Mouse (Mus musculus): Measurements from ENCODE around the gene Olfr520. TPM values are rescaled to one million over a fixed set of nuclear protein-coding genes. Genes with fewer than 3 reads are reported as not detected.
A peak's percentile ranks its signal among the peaks of the same experiment; 100 is the strongest.
"Not testable (repeated sequence)": the region's sequence is repeated elsewhere in the genome, so short reads cannot be mapped to it uniquely, and the experiment has no call there.

Olfr520 gene
- not detected in 2 replicates for polyA plus RNA-seq (2015; fragmentation: Nextera tagmentation; extraction: Ambion mirVana)

- no peak within 1 kb of the TSS for H3K4me3 ChIP-seq
- WGBS: 94% methylated on average over 2 of the region's 2 CpGs
- no peaks in the 10 kb centered on the region for H3K27me3 ChIP-seq
- no peak within 1 kb of the TSS for H3K4me2 ChIP-seq (replicated peaks)
- H3K4me1 ChIP-seq: no peaks in the 10 kb centered on the region
- H3K36me3 ChIP-seq: no peaks in the 10 kb centered on the region
- H3K9me3 ChIP-seq: peaks cover 7% of the 10 kb centered on the region; the same call in 1 of the 2 replicates
- no peak for ATAC-seq (replicated peaks)
- no peak within 1 kb of the TSS for H3K9ac ChIP-seq (replicated peaks)
- H3K27ac ChIP-seq (replicated peaks): no peak within 1 kb of the TSS
Observed at GRCm38 (mm10) chr7:99729973-99730372, at the start of gene Olfr520. TSS of gene Olfr520 (plus strand) at chr7:99730273.

GRCm38 (mm10) chr7:99680771-99681170 is 49.3 kb upstream of the Olfr520 start:
- WGBS: 81% methylated on average over 5 of the region's 5 CpGs
- Histone ChIP-seq H3K9me3 (no peaks in the 10 kb centered on the region), H3K9ac (replicated peaks) (no peak overlapping the region), H3K27me3 (no peaks in the 10 kb centered on the region), H3K4me2 (replicated peaks) (no peak overlapping the region), H3K4me3 (no peak overlapping the region), H3K36me3 (no peaks in the 10 kb centered on the region), H3K27ac (replicated peaks) (no peak overlapping the region), H3K4me1 (0 out of 2 replicates have a peak, but pooled peaks cover 3% of the 10 kb centered on the region)
- ATAC-seq (replicated peaks): no peak

GRCm38 (mm10) chr7:99684086-99684485 is 46.0 kb upstream of the Olfr520 start:
- Histone ChIP-seq H3K27ac (replicated peaks) (no peak overlapping the region), H3K9me3 (no peaks in the 10 kb centered on the region), H3K4me3 (no peak overlapping the region), H3K4me2 (replicated peaks) (no peak overlapping the region), H3K4me1 (0 out of 2 replicates have a peak, but pooled peaks cover 3% of the 10 kb centered on the region), H3K9ac (replicated peaks) (no peak overlapping the region), H3K27me3 (no peaks in the 10 kb centered on the region), H3K36me3 (no peaks in the 10 kb centered on the region)
- no peak for ATAC-seq (replicated peaks)
- 34% methylated on average over 4 of the region's 4 CpGs for WGBS

GRCm38 (mm10) chr7:99690819-99691218 is 39.3 kb upstream of the Olfr520 start:
- Histone ChIP-seq H3K36me3 (no peaks in the 10 kb centered on the region), H3K9ac (replicated peaks) (no peak overlapping the region), H3K4me2 (replicated peaks) (no peak overlapping the region), H3K4me3 (no peak overlapping the region), H3K27me3 (no peaks in the 10 kb centered on the region), H3K4me1 (no peaks in the 10 kb centered on the region), H3K9me3 (no peaks in the 10 kb centered on the region), H3K27ac (replicated peaks) (no peak overlapping the region)
- 81% methylated on average over 7 of the region's 7 CpGs for WGBS
- ATAC-seq (replicated peaks): no peak

- Histone ChIP-seq H3K27ac (replicated peaks) (no peak overlapping the region), H3K36me3 (no peaks in the 10 kb centered on the region), H3K27me3 (no peaks in the 10 kb centered on the region), H3K9me3 (no peaks in the 10 kb centered on the region), H3K4me1 (no peaks in the 10 kb centered on the region), H3K4me2 (replicated peaks) (no peak overlapping the region), H3K4me3 (no peak overlapping the region), H3K9ac (replicated peaks) (no peak overlapping the region)
- WGBS: 49% methylated on average over 3 of the region's 3 CpGs
- ATAC-seq (replicated peaks): no peak
Observed at GRCm38 (mm10) chr7:99692396-99692795, 37.7 kb upstream of the Olfr520 start.

- Histone ChIP-seq H3K27me3 (no peaks in the 10 kb centered on the region), H3K4me3 (no peak overlapping the region), H3K9ac (replicated peaks) (no peak overlapping the region), H3K4me1 (no peaks in the 10 kb centered on the region), H3K9me3 (no peaks in the 10 kb centered on the region), H3K36me3 (no peaks in the 10 kb centered on the region), H3K4me2 (replicated peaks) (no peak overlapping the region), H3K27ac (replicated peaks) (no peak overlapping the region)
- ATAC-seq (replicated peaks): no peak
- 95% methylated on average over 3 of the region's 3 CpGs for WGBS
Observed at GRCm38 (mm10) chr7:99693387-99693786, 36.7 kb upstream of the Olfr520 start.

GRCm38 (mm10) chr7:99693976-99694375 is 36.1 kb upstream of the Olfr520 start:
- Histone ChIP-seq H3K4me2 (replicated peaks) (no peak overlapping the region), H3K9ac (replicated peaks) (no peak overlapping the region), H3K4me3 (no peak overlapping the region), H3K27ac (replicated peaks) (no peak overlapping the region), H3K9me3 (no peaks in the 10 kb centered on the region), H3K36me3 (no peaks in the 10 kb centered on the region), H3K27me3 (no peaks in the 10 kb centered on the region), H3K4me1 (no peaks in the 10 kb centered on the region)
- 91% methylated on average over 3 of the region's 3 CpGs for WGBS
- ATAC-seq (replicated peaks): no peak

GRCm38 (mm10) chr7:99694424-99694823 is 35.6 kb upstream of the Olfr520 start:
- H3K9ac ChIP-seq (replicated peaks); H3K4me3 ChIP-seq; H3K4me1 ChIP-seq; H3K9me3 ChIP-seq; ATAC-seq (replicated peaks); H3K27me3 ChIP-seq; H3K4me2 ChIP-seq (replicated peaks); H3K36me3 ChIP-seq; H3K27ac ChIP-seq (replicated peaks): not testable (repeated sequence)
- WGBS: 80% methylated on average over 4 of the region's 5 CpGs

GRCm38 (mm10) chr7:99695471-99696057 is 34.5 kb upstream of the Olfr520 start:
- no peaks in the 10 kb centered on the region for H3K9me3 ChIP-seq
- H3K27me3 ChIP-seq: no peaks in the 10 kb centered on the region
- H3K4me3 ChIP-seq: no peak overlapping the region
- ATAC-seq (replicated peaks): no peak
- 87% methylated on average over 8 of the region's 8 CpGs for WGBS
- no peak overlapping the region for H3K4me2 ChIP-seq (replicated peaks)
- H3K27ac ChIP-seq (replicated peaks): no peak overlapping the region
- H3K4me1 ChIP-seq: no peaks in the 10 kb centered on the region
- H3K36me3 ChIP-seq: no peaks in the 10 kb centered on the region
- H3K9ac ChIP-seq (replicated peaks): no peak overlapping the region

- ATAC-seq (replicated peaks): no peak
- 83% methylated on average over 3 of the region's 3 CpGs for WGBS
- Histone ChIP-seq H3K27me3 (no peaks in the 10 kb centered on the region), H3K4me3 (no peak overlapping the region), H3K27ac (replicated peaks) (no peak overlapping the region), H3K9ac (replicated peaks) (no peak overlapping the region), H3K9me3 (no peaks in the 10 kb centered on the region), H3K4me1 (no peaks in the 10 kb centered on the region), H3K36me3 (no peaks in the 10 kb centered on the region), H3K4me2 (replicated peaks) (no peak overlapping the region)
Observed at GRCm38 (mm10) chr7:99698576-99698975, 31.5 kb upstream of the Olfr520 start.

GRCm38 (mm10) chr7:99699106-99699505 is 31.0 kb upstream of the Olfr520 start:
- WGBS: 55% methylated on average over 3 of the region's 3 CpGs
- no peak overlapping the region for H3K4me2 ChIP-seq (replicated peaks)
- H3K36me3 ChIP-seq: no peaks in the 10 kb centered on the region
- H3K27me3 ChIP-seq: no peaks in the 10 kb centered on the region
- H3K4me1 ChIP-seq: no peaks in the 10 kb centered on the region
- no peaks in the 10 kb centered on the region for H3K9me3 ChIP-seq
- no peak overlapping the region for H3K4me3 ChIP-seq
- no peak for ATAC-seq (replicated peaks)
- H3K27ac ChIP-seq (replicated peaks): no peak overlapping the region
- H3K9ac ChIP-seq (replicated peaks): no peak overlapping the region

GRCm38 (mm10) chr7:99699709-99700151 is 30.3 kb upstream of the Olfr520 start:
- Histone ChIP-seq H3K9me3 (no peaks in the 10 kb centered on the region), H3K9ac (replicated peaks) (no peak overlapping the region), H3K4me3 (no peak overlapping the region), H3K36me3 (no peaks in the 10 kb centered on the region), H3K27ac (replicated peaks) (0 out of 2 replicates have a peak overlapping the region, but pooled peaks have one; percentile 23), H3K27me3 (no peaks in the 10 kb centered on the region), H3K4me2 (replicated peaks) (no peak overlapping the region), H3K4me1 (no peaks in the 10 kb centered on the region)
- ATAC-seq (replicated peaks): no peak
- 70% methylated on average over 3 of the region's 3 CpGs for WGBS

GRCm38 (mm10) chr7:99700641-99701040 is 29.4 kb upstream of the Olfr520 start:
- Histone ChIP-seq H3K27me3 (no peaks in the 10 kb centered on the region), H3K27ac (replicated peaks) (no peak overlapping the region), H3K9ac (replicated peaks) (no peak overlapping the region), H3K4me2 (replicated peaks) (no peak overlapping the region), H3K36me3 (no peaks in the 10 kb centered on the region), H3K4me1 (no peaks in the 10 kb centered on the region), H3K4me3 (no peak overlapping the region), H3K9me3 (no peaks in the 10 kb centered on the region)
- 90% methylated on average over 4 of the region's 4 CpGs for WGBS
- ATAC-seq (replicated peaks): no peak
